Mouse (Mus musculus): ENCODE measurements around the gene Btg2. TPM values are rescaled to one million over a fixed set of nuclear protein-coding genes. Genes with fewer than 3 reads are reported as not detected.
A peak's percentile ranks its signal among the peaks of the same experiment; 100 is the strongest.

The Btg2 gene
- 87.7 and 93.6 TPM in 2 replicates for total RNA-seq (2017)

- ATAC-seq (replicated peaks; ENCODE audit: low read depth, poor library complexity, severe bottlenecking): peak; percentile 67
Observed at GRCm38 (mm10) chr1:134078802-134079476, at the start of gene Btg2. Btg2 (minus strand) TSS chr1:134079120.

DNA sequence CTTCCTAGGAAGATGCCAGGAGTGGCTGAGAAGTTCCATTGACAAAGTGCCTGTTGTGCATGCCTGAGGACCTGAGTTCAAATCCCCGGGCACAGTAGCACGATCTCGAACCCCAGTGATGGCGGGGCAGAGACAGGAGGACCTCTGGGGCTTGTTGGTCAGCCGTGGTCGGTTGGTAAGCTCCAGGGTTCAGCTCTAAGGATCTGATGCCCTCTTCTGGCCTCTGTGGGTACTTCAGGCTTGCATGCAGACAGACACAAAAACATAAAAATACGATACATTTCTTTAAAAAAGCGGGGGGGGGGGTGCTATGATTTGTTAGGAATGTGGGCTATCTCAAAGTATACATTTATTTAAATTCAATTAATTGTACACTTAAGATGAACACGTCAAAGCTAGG is 43.3 kb upstream of the Btg2 start:
- 0 out of 2 replicates have a peak, but pooled peaks have one; percentile 42 for ATAC-seq (replicated peaks; ENCODE audit: low read depth, poor library complexity, severe bottlenecking)

DNA sequence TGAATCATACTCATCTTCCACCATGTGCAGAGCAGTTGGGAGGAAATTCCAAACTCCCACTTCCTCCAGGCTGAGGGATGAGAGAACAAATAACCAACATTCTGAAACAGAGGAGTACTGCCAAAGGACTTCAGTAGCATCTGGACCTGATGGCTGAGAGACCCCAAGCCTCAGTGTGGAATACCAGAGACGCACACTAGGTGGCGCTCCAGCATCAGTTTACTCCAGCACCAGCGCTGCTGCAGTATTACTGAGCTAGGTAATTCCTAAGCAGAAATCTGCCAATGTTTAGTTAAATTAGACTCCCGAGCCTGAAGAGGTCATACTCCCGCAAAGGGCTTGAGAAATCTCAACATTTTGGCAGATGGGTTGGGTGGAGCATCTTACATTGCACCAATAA is 41.3 kb upstream of the Btg2 start:
- peak; percentile 93 for ATAC-seq (replicated peaks; ENCODE audit: low read depth, poor library complexity, severe bottlenecking)

DNA sequence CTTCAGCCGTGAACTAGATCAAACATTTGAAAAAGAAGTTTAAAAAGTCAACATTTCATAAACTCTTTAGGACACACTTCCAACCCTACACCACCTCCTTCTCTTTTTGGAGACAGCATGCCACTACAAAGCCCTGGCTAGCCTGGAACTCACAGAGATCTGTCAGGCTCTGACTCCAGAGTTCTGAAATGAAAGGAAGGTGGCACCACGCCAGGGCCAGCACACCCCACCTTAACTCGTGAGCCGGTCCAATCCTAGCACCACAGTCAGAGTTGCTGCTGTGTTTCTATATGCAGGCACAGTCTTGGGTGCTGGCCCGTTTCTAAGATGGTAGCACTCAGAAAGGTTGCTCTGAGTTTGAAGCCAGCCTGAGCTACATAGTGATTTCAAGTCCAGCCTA is 38.2 kb upstream of the Btg2 start:
- no peak for ATAC-seq (replicated peaks; ENCODE audit: low read depth, poor library complexity, severe bottlenecking)

- no peak for ATAC-seq (replicated peaks; ENCODE audit: low read depth, poor library complexity, severe bottlenecking)
Observed at GRCm38 (mm10) chr1:134115424-134115823, 36.5 kb upstream of the Btg2 start.

GRCm38 (mm10) chr1:134114730-134115129 is 35.8 kb upstream of the Btg2 start:
- no peak for ATAC-seq (replicated peaks; ENCODE audit: low read depth, poor library complexity, severe bottlenecking)

DNA sequence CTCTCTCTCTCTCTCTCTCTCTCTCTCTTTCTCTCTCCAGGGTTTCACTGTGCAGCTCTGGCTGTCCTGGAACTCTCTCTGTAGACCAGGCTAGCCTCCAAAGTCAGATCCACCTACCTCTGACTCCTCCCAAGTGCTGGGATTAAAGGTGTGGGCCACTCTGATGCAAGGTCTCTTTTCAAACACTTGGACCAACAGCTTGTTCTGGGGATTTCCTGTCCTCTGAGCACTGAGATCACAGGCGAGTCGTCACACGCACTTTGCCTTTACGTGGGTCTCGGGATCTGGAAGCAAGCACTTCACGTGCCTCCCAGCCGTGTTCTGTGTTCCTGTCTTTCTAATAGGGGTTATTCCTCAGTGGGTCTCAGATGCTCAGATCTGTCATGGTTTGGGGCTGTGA is 35.1 kb upstream of the Btg2 start:
- no peak for ATAC-seq (replicated peaks; ENCODE audit: low read depth, poor library complexity, severe bottlenecking)

- no peak for ATAC-seq (replicated peaks; ENCODE audit: low read depth, poor library complexity, severe bottlenecking)
Observed at GRCm38 (mm10) chr1:134113560-134113959, 34.6 kb upstream of the Btg2 start.

GRCm38 (mm10) chr1:134110979-134111378 is 32.1 kb upstream of the Btg2 start, which contains the start of gene Chit1:
Chit1 (plus strand) TSS chr1:134111242.
- peak; percentile 71 for ATAC-seq (replicated peaks; ENCODE audit: low read depth, poor library complexity, severe bottlenecking)

DNA sequence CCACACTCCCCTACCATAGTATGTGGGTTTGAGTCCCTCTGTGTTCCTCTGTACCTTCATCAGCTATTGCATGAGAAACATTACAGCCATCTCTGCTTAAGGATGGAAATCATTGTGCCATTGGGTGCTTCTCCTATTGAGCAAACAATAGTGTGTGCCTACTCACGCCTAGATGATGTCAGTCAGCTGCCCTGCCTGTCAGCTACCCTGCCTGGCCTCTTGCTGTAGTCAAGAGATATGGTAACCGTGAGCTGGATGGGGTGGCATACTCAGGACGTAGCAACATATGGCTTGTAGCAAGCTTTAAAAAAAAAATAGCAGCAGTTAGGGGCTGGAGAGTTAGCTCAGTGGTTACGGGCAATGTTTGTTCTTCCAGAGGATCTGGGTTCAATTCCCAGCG is 31.5 kb upstream of the Btg2 start:
- no peak for ATAC-seq (replicated peaks; ENCODE audit: low read depth, poor library complexity, severe bottlenecking)

DNA sequence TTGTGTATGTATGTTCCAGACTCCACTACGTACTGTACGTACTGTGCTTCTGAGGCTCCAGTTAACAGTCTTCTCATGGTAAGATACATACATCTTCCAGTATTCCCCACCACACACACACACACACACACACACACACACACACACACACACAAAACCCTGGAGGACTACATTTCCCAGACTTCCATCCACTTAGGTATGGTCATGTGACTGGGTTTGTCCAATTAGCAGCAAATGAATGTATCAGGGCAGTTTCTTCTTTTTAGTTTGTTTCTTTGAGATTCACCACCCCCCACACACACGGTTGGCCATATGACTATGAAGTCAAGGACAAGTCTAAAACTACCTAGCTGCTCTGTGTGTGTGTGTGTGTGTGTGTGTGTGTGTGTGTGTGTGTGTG is 31.1 kb upstream of the Btg2 start:
- no peak for ATAC-seq (replicated peaks; ENCODE audit: low read depth, poor library complexity, severe bottlenecking)

DNA sequence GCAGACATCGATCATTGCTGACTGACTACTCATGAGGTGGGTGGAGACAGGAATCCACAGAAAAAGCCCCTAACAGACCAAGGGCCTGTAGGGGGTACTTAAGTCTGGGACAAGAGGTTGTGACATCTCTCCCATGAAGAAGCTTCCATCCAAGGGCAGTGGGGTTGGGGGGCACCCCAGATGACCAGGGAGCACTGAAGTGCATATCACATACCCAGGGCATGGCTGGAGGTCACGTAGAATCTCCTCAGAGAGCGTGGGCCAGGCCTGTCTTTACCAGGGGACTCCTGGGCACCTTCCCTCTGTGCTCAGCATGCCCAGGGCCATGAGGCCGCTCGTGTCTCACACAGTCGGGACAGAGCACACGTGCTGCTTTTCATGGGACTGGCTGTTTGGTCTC is 28.9 kb upstream of the Btg2 start:
- no peak for ATAC-seq (replicated peaks; ENCODE audit: low read depth, poor library complexity, severe bottlenecking)

GRCm38 (mm10) chr1:134106719-134107118 is 27.8 kb upstream of the Btg2 start:
- ATAC-seq (replicated peaks; ENCODE audit: low read depth, poor library complexity, severe bottlenecking): peak; percentile 49

DNA sequence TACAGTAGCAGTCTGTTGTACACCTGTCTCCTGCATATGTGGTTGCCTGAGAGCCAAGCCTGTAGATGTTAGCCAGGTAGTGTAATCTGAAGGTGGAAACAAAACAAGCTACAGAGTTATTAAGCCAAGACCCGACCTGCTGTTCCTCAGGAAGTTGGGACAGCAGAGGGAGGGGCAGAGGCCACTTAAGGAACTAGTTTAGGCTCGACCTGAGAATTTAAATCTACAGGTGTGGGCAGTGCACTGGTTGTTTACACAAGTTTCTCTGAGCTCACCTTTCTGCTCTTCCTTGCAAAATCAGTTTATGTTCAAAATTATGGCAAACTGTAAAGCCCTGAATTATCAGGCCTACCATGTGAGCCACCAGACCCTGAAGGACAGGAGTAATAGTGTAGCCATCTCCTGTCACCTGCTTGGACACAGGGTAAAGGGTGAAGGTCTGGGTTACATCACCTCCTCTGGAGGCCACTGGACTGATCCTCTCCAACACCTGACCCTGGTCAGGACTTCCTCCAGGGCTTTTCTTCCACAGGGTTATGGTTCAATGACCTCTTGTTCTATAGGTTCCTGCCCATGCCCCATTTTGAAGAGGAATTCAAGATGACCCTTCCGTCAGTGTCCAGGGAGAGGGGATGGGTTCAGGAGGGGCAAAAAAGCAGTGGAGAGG is 27.0 kb upstream of the Btg2 start:
- no peak for ATAC-seq (replicated peaks; ENCODE audit: low read depth, poor library complexity, severe bottlenecking)

DNA sequence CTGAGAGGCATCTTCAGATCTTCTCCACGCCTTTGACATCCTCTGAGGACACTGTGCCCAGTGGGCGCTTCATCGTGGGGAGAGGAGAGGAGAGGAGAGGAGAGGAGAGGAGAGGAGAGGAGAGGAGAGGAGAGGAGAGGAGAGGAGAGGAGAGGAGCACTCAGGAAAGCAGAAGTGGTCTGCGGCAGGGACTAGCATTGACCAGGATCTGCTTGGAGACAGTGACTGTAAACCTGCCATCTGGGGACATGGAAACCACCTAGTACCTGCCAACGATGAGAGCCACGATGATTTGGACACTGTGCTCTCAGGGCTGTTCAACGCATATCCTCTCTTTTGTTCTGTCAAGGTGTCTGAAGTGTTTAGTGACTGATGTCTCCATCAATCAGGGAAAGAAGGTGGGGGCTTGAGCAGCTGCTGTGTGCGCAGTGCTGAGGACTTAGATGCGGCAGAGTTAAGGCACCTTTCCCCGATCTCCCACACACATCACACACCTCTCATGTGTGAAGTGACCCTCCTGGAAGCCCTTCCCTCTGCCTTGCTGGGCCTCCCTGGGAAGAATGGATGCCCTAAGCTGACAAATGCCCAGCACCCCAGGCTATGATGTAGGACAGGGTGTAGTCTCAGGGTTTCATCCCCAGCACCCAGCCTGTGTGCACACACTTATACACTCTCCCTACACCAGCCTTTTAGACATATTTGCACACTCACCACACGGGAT is 26.3 kb upstream of the Btg2 start:
- ATAC-seq (replicated peaks; ENCODE audit: low read depth, poor library complexity, severe bottlenecking): peak; percentile 72

- no peak for ATAC-seq (replicated peaks; ENCODE audit: low read depth, poor library complexity, severe bottlenecking)
Observed at GRCm38 (mm10) chr1:134103861-134104260, 24.9 kb upstream of the Btg2 start.

GRCm38 (mm10) chr1:134101593-134101992 is 22.7 kb upstream of the Btg2 start:
- no peak for ATAC-seq (replicated peaks; ENCODE audit: low read depth, poor library complexity, severe bottlenecking)

DNA sequence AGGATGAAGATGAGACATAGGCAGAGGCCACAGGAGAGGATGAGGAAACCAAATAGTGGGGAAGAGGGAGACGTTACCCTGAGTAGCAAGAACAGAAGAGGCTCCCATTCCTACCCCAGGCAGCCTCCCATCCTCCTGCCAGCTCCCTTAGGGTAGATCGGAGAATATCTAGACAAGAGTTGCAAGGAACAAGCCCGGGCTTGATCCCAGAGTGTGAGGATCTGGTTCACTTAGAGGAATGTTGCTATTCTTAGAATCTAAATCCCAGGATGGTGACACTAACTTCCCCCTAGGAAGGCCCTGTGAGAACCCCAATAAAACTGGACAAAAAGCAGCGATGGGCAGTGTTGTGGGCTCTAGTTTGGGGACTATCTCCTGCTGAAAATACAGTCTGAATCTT is 22.0 kb upstream of the Btg2 start:
- no peak for ATAC-seq (replicated peaks; ENCODE audit: low read depth, poor library complexity, severe bottlenecking)

GRCm38 (mm10) chr1:134100401-134100800 is 21.5 kb upstream of the Btg2 start:
- no peak for ATAC-seq (replicated peaks; ENCODE audit: low read depth, poor library complexity, severe bottlenecking)

- peak; percentile 3; the same call in 1 of the 2 replicates for ATAC-seq (replicated peaks; ENCODE audit: low read depth, poor library complexity, severe bottlenecking)
Observed at GRCm38 (mm10) chr1:134099516-134100235, 20.8 kb upstream of the Btg2 start.

Data from common myeloid progenitor, adult 5-6 weeks (primary cell).